Mouse (Mus musculus) cerebellum, adult 2 months (tissue): Measurements from ENCODE around the gene Ppie.

ENCODE experiments used
- CTCF ChIP-seq: fragments of 200-500 bp; IDR thresholded peaks from 2 replicates; pipeline ENCODE4 v1.5.1; 2011; ENCODE audit warnings: low read depth, mild to moderate bottlenecking, control low read depth, low read length, moderate library complexity, borderline replicate concordance; ENCODE audit not compliant: insufficient read depth
- POLR2A ChIP-seq: fragments of 200-500 bp; IDR thresholded peaks from 2 replicates; pipeline ENCODE4 v1.6.1; 2011; ENCODE audit warnings: low read length, control low read depth, borderline replicate concordance; ENCODE audit not compliant: insufficient read depth

- TF ChIP-seq CTCF: no peak
- no peak for TF ChIP-seq POLR2A
Observed at GRCm38 (mm10) chr4:123104651-123105450, 34.9 kb downstream of the Ppie start, which contains the start of gene Bmp8b.
